In the genomic region with DNA sequence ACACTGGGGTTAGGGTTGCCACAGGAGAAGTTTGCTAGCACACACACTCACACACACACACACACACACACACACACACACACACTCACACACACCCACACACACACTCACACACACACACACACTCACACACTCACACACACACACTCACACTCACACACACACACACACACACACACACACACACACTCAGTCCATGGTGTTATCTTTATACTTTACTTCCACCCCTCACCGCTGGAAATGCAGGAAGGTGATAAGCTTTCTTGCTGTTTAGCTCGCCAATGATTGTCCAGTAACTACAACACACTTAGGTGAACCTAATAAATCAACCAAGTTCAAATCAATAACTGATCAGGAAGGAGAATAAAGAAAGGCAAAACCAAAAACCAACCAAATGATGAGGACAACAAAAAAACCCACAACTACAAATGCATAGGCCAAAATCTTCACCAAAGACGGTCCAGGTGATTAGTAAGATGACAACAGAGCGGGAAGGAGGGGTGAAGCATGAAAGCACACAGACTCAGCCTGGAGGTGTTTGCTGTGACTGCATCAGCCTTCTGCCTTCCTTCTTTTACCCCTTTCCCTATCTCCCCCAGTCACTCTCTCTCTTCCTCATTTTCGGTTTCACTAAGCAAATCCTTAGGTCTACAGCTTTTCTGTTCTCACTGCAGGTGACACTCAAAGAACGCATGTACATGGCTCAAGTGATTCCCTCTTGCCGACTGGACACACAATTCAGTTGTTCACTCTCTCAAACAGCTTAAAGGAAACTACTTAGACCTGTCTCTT, we compare ENCODE assay signal across 30 mouse cellular contexts.
DNase-seq lines count a peak whose midpoint lies in the region; ATAC-seq and TF ChIP-seq lines count a peak whose summit lies in the region.
"Had no signal": no experiment of that assay in that cellular context is flagged by ENCODE, and none has a peak within 500 bp of the region (broad histone marks: within the 10 kb centered on the region; RNA-seq: fewer than 3 reads in every experiment).

No protein-coding gene starts in this region.

- no peak overlapping the region for H3K4me2 ChIP-seq in liver, embryonic 14.5 days (ENCODE audit: low read depth)
- no peak overlapping the region for H3K4me2 ChIP-seq in liver, postnatal 0 days (ENCODE audit: low read depth, low read length)
- no peak overlapping the region for H3K4me2 ChIP-seq in kidney, embryonic 14.5 days (replicated peaks; ENCODE audit: low read depth, low read length)
- H3K4me2 ChIP-seq: embryonic facial prominence, embryonic 12.5 days; hindbrain, embryonic 13.5 days; limb, embryonic 15.5 days; lung, embryonic 15.5 days; neural tube, embryonic 13.5 days had no signal

- H3K36me3 ChIP-seq in liver, embryonic 14.5 days (replicated peaks; ENCODE audit: control insufficient read depth, insufficient read depth, low read depth), result no peaks in the 10 kb centered on the region
- no peaks in the 10 kb centered on the region for H3K36me3 ChIP-seq in liver, postnatal 0 days (replicated peaks; ENCODE audit: insufficient read depth, low read length)
- H3K36me3 ChIP-seq in kidney, embryonic 14.5 days (ENCODE audit: control insufficient read depth, insufficient read depth, low read length), result no peaks in the 10 kb centered on the region
- H3K36me3 ChIP-seq: embryonic facial prominence, embryonic 12.5 days; hindbrain, embryonic 13.5 days; limb, embryonic 15.5 days; lung, embryonic 15.5 days; midbrain, embryonic 10.5 days; neural tube, embryonic 13.5 days had no signal

- H3K9me3 ChIP-seq in liver, embryonic 14.5 days (ENCODE audit: control insufficient read depth, low read length), result no peaks in the 10 kb centered on the region
- H3K9me3 ChIP-seq in liver, postnatal 0 days (ENCODE audit: low read length), result no peaks in the 10 kb centered on the region
- H3K9me3 ChIP-seq in kidney, embryonic 14.5 days (ENCODE audit: control insufficient read depth, low read length), result no peaks in the 10 kb centered on the region
- H3K9me3 ChIP-seq: embryonic facial prominence, embryonic 12.5 days; hindbrain, embryonic 13.5 days; limb, embryonic 15.5 days; lung, embryonic 15.5 days; midbrain, embryonic 10.5 days; neural tube, embryonic 13.5 days had no signal

- peaks cover 3 to 11% of the 10 kb centered on the region in 2 experiments; a peak in 3 of 4 replicates for H3K4me1 ChIP-seq in liver, embryonic 14.5 days (replicated peaks; ENCODE audit: control insufficient read depth in 2 of 2, insufficient read depth in 2 of 2, low read length in 1 of 2)
- no peaks in the 10 kb centered on the region for H3K4me1 ChIP-seq in liver, postnatal 0 days (ENCODE audit: insufficient read depth)
- H3K4me1 ChIP-seq in kidney, embryonic 14.5 days (ENCODE audit: control insufficient read depth, insufficient read depth, low read length), result no peaks in the 10 kb centered on the region
- H3K4me1 ChIP-seq: embryonic facial prominence, embryonic 12.5 days; hindbrain, embryonic 13.5 days; limb, embryonic 15.5 days; lung, embryonic 15.5 days; midbrain, embryonic 10.5 days; neural tube, embryonic 13.5 days had no signal

- H3K4me3 ChIP-seq in liver, embryonic 14.5 days (ENCODE audit: insufficient read depth in 1 of 2, low read depth in 2 of 2, low read length in 2 of 2), result no peak overlapping the region
- H3K4me3 ChIP-seq in liver, postnatal 0 days (ENCODE audit: low read depth, low read length), result no peak overlapping the region
- H3K4me3 ChIP-seq in kidney, embryonic 14.5 days (ENCODE audit: low read length), result no peak overlapping the region
- H3K4me3 ChIP-seq: embryonic facial prominence, embryonic 12.5 days; hindbrain, embryonic 13.5 days; left cerebral cortex, adult 2 months; limb, embryonic 15.5 days; lung, embryonic 15.5 days; midbrain, embryonic 10.5 days; myocyte; neural tube, embryonic 13.5 days had no signal

- intact Hi-C loops in left cerebral cortex, postnatal 10 days (cut with DNase I), result no loop called here

- 0 out of 2 replicates have a peak, but pooled peaks have one; percentile 57 for ATAC-seq in liver, embryonic 14.5 days (ENCODE audit: insufficient read depth)
- ATAC-seq in liver, postnatal 0 days, result no peak
- ATAC-seq in megakaryocyte, adult 5-6 weeks (ENCODE audit: poor library complexity, severe bottlenecking), result peak; percentile 72
- ATAC-seq in kidney, embryonic 14.5 days (ENCODE audit: low FRiP score, low TSS enrichment), result no peak
- ATAC-seq: forebrain, embryonic 14.5 days; inflammation-experienced regulatory T-cells, adult 6 months; midbrain, embryonic 16.5 days had no signal

- WGBS in liver, embryonic 14.5 days (ENCODE audit: insufficient replicate concordance), result 38% methylated on average over 7 of the region's 7 CpGs
- WGBS in liver, postnatal 0 days (ENCODE audit: insufficient replicate concordance), result 57% methylated on average over 7 of the region's 7 CpGs
- 92% methylated on average over 7 of the region's 7 CpGs for WGBS in kidney, embryonic 14.5 days

- no peak overlapping the region for H3K9ac ChIP-seq in liver, embryonic 14.5 days (replicated peaks)
- no peak overlapping the region for H3K9ac ChIP-seq in liver, postnatal 0 days (replicated peaks)
- H3K9ac ChIP-seq in kidney, embryonic 14.5 days (ENCODE audit: low read depth, low read length), result no peak overlapping the region
- H3K9ac ChIP-seq: embryonic facial prominence, embryonic 12.5 days; hindbrain, embryonic 13.5 days; limb, embryonic 15.5 days; lung, embryonic 15.5 days; neural tube, embryonic 13.5 days had no signal

- peak in 1 of 3 experiments; percentile 10 for DNase-seq in liver, embryonic 14.5 days (ENCODE audit: low read depth in 3 of 3, low spot score in 3 of 3)
- DNase-seq in liver, postnatal 0 days, result no peak
- peak; percentile 68 for DNase-seq in MEL-GATA-1-ER (ENCODE audit: extremely low read depth, low read depth)
- no peak for DNase-seq in left cerebral cortex, postnatal 10 days (ENCODE audit: extremely low spot score in 1 of 2, low spot score in 2 of 2)
- no peak for DNase-seq in lung, adult 18-20 months
- DNase-seq: adrenal gland, postnatal 25 days; cerebellum, adult 11 months; cerebellum, postnatal 10 days; gastrocnemius, postnatal 36 days; kidney, adult 18-20 months; kidney, postnatal 10 days; left cerebral cortex, postnatal 4 days; lung, postnatal 36 days; right cerebral cortex, postnatal 4 days; thymus, adult 2 months; thymus, postnatal 4 days had no signal

- no peak for TF ChIP-seq CTCF in liver, embryonic 14.5 days (IDR thresholded peaks at IDR 0.05; ENCODE audit: low read depth)
- no peak for TF ChIP-seq CTCF in liver, postnatal 0 days (IDR thresholded peaks at IDR 0.05; ENCODE audit: low read depth)

- no peaks in the 10 kb centered on the region for H3K27me3 ChIP-seq in liver, embryonic 14.5 days (ENCODE audit: control insufficient read depth, insufficient read depth, low read length)
- no peaks in the 10 kb centered on the region for H3K27me3 ChIP-seq in liver, postnatal 0 days (ENCODE audit: insufficient read depth, low read length)
- no peaks in the 10 kb centered on the region for H3K27me3 ChIP-seq in kidney, embryonic 14.5 days (ENCODE audit: control insufficient read depth, insufficient read depth, low read length)
- H3K27me3 ChIP-seq: embryonic facial prominence, embryonic 12.5 days; hindbrain, embryonic 13.5 days; limb, embryonic 15.5 days; lung, embryonic 15.5 days; neural tube, embryonic 13.5 days had no signal

- no peak overlapping the region for H3K27ac ChIP-seq in liver, embryonic 14.5 days
- no peak overlapping the region for H3K27ac ChIP-seq in liver, postnatal 0 days (ENCODE audit: low read depth)
- no peak overlapping the region for H3K27ac ChIP-seq in kidney, embryonic 14.5 days (ENCODE audit: low read depth, low read length)
- H3K27ac ChIP-seq: embryonic facial prominence, embryonic 12.5 days; hindbrain, embryonic 13.5 days; left cerebral cortex, adult 2 months; limb, embryonic 15.5 days; lung, embryonic 15.5 days; midbrain, embryonic 10.5 days; neural tube, embryonic 13.5 days; stomach, postnatal 0 days had no signal

- peak; percentile 35; the same call in 1 of the 2 replicates for TF ChIP-seq EP300 in liver, embryonic 14.5 days (IDR thresholded peaks at IDR 0.05; ENCODE audit: low read depth)
- no peak for TF ChIP-seq EP300 in liver, postnatal 0 days (IDR thresholded peaks at IDR 0.05; ENCODE audit: low read depth)

Comparison
In these comparisons a context has a peak if more than half of its experiments do, and no peak if none do; other contexts are left out.
1. ATAC-seq: peak in liver, embryonic 14.5 days (single experiment) and megakaryocyte, adult 5-6 weeks (single experiment); none in liver, postnatal 0 days (single experiment) and kidney, embryonic 14.5 days (single experiment).